Mouse (Mus musculus): ENCODE measurements around the gene Scgb2b12. TPM values are rescaled to one million over a fixed set of nuclear protein-coding genes. Genes with fewer than 3 reads are reported as not detected.

Scgb2b12 gene
- not detected for total RNA-seq (2023)

GRCm38 (mm10) chr7:32327145-32327544, at the start of gene Scgb2b12:
Gene Scgb2b12 (minus strand): TSS chr7:32327245.

GRCm38 (mm10) chr7:32333882-32334281, 6.8 kb upstream of the Scgb2b12 start, which contains the start of gene Scgb1b12:
Gene Scgb1b12 (plus strand): TSS chr7:32334182.

Other genes starting within 250 kb of the Scgb2b12 start
- gene Scgb1b10, start 226.4 kb downstream of the Scgb2b12 start, total RNA-seq (2023) = not detected
- gene Scgb2b11, start 116.1 kb downstream of the Scgb2b12 start, total RNA-seq (2023) = not detected
- gene Scgb1b11, start 104.4 kb downstream of the Scgb2b12 start, total RNA-seq (2023) = not detected
- not detected for gene Scgb1b12, start 6.9 kb upstream of the Scgb2b12 start, total RNA-seq (2023)
- gene Scgb1b29, start 114.3 kb upstream of the Scgb2b12 start, total RNA-seq (2023) = not detected